ENCODE assay signal across 9 mouse cellular contexts in genomic region chr15:4085600-4086384, GRCm38 (mm10). TPM values are rescaled to one million over a fixed set of nuclear protein-coding genes. Genes with fewer than 3 reads are reported as not detected.
DNase-seq lines count a peak whose midpoint lies in the region; ATAC-seq and TF ChIP-seq lines count a peak whose summit lies in the region.
"Had no signal": no experiment of that assay in that cellular context is flagged by ENCODE, and none has a peak within 500 bp of the region (broad histone marks: within the 10 kb centered on the region; RNA-seq: fewer than 3 reads in every experiment).

No protein-coding gene starts in this region.

- ATAC-seq in frontal cortex, adult (ENCODE audit: low TSS enrichment): peak; percentile 26; the same call in 1 of the 2 replicates

- no peaks in the 10 kb centered on the region for H3K36me3 ChIP-seq in spleen, adult 2 months (ENCODE audit: control insufficient read depth, insufficient read depth, low read length)

- H3K27ac ChIP-seq in spleen, adult 2 months (ENCODE audit: insufficient read depth, low read length): peak overlapping the region; percentile 76
- H3K27ac ChIP-seq: macrophage had no signal

- WGBS in spleen, adult 2 months: 47% methylated on average over 10 of the region's 10 CpGs

- no peak for TF ChIP-seq POLR2A in spleen, adult 2 months (IDR thresholded peaks at IDR 0.05; ENCODE audit: low read depth, low read length)

- DNase-seq in frontal cortex, adult 2 months (ENCODE audit: extremely low spot score in 1 of 2, low spot score in 1 of 2): no peak
- peak; percentile 18 to 21 for DNase-seq in spleen, adult 2 months (ENCODE audit: low read depth in 1 of 2, low spot score in 2 of 2)
- DNase-seq in spleen, adult 12 weeks (ENCODE audit: low spot score): no peak
- DNase-seq in kidney, postnatal 36 days: peak; percentile 19 to 60
- DNase-seq in ovary, postnatal 14 days (ENCODE audit: low spot score): no peak
- DNase-seq in gastrocnemius, postnatal 4 days (ENCODE audit: low spot score in 2 of 2): no peak
- DNase-seq in heart, postnatal 25 days (ENCODE audit: low spot score): no peak

- intact Hi-C loops in heart, postnatal 25 days (cut with DNase I): no loop called here

- no peak for TF ChIP-seq CTCF in spleen, adult 2 months (IDR thresholded peaks at IDR 0.05; ENCODE audit: extremely low read depth, insufficient read depth, insufficient read length, insufficient replicate concordance)

- H3K27me3 ChIP-seq in spleen, adult 2 months (ENCODE audit: control insufficient read depth, insufficient read depth, low read length): no peaks in the 10 kb centered on the region

- H3K4me1 ChIP-seq in spleen, adult 2 months (ENCODE audit: control insufficient read depth, insufficient read depth, insufficient read length): peaks cover 7% of the 10 kb centered on the region; the same call in 1 of the 2 replicates

- H3K4me3 ChIP-seq in spleen, adult 2 months (ENCODE audit: extremely low read depth, insufficient read depth, insufficient read length): peak overlapping the region; percentile 27; the same call in 1 of the 2 replicates

RNA-seq across cellular contexts. Expression of gene Oxct1, which starts 59.6 kb away (rescaled TPM):
- 192 TPM in 2 replicates for polyA plus RNA-seq in frontal cortex, adult 2 months (2012; rRNA removed)
- polyA plus RNA-seq in spleen, adult 2 months (2012; rRNA removed): 17.4 and 17.9 TPM in 2 replicates
- total RNA-seq in gastrocnemius, postnatal 4 days (2021): 10 to 100 TPM; 80.8 to 87.5 TPM
- total RNA-seq in heart, postnatal 25 days (2021): 1,000 to 10,000 TPM; 1,289 to 1,329 TPM

Comparison
In these comparisons a context has a peak if more than half of its experiments do, and no peak if none do; other contexts are left out.
1. DNase-seq: peak in spleen, adult 2 months (2 of 2) and kidney, postnatal 36 days (2 of 2); none in frontal cortex, adult 2 months (0 of 2), spleen, adult 12 weeks (single experiment), ovary, postnatal 14 days (single experiment), gastrocnemius, postnatal 4 days (0 of 2) and heart, postnatal 25 days (single experiment).
2. RNA of gene Oxct1, which starts 59.6 kb away (total RNA-seq): 1,289 to 1,329 TPM in heart, postnatal 25 days; 80.8 to 87.5 TPM in gastrocnemius, postnatal 4 days; every median in the first group is over 10 times any median in the second.